Mouse (Mus musculus): ENCODE data around the gene Cyp20a1. TPM values are rescaled to one million over a fixed set of nuclear protein-coding genes. Genes with fewer than 3 reads are reported as not detected.

Cyp20a1 gene
- total RNA-seq (2021) = 1 to 10 TPM; 8.5 to 9.5 TPM

GRCm38 (mm10) chr1:60342808-60343629 is at the start of gene Cyp20a1:
Gene Cyp20a1 (plus strand): TSS chr1:60343323.
- peak; percentile 92 for DNase-seq

GRCm38 (mm10) chr1:60293921-60294320 is 49.2 kb upstream of the Cyp20a1 start:
- DNase-seq = no peak

GRCm38 (mm10) chr1:60343630-60344455 is 720 bp downstream of the Cyp20a1 start:
- peak in 1 of 2 experiments; percentile 3 for DNase-seq

- DNase-seq = no peak
Measured at GRCm38 (mm10) chr1:60344670-60345069, 1.5 kb downstream of the Cyp20a1 start.

GRCm38 (mm10) chr1:60345712-60346111 is 2.6 kb downstream of the Cyp20a1 start:
- DNase-seq = no peak

- DNase-seq = no peak
Measured at GRCm38 (mm10) chr1:60352786-60353185, 9.7 kb downstream of the Cyp20a1 start.

- no peak for DNase-seq
Measured at GRCm38 (mm10) chr1:60361626-60362025, 18.5 kb downstream of the Cyp20a1 start.

- DNase-seq = no peak
Measured at GRCm38 (mm10) chr1:60376556-60376955, 33.4 kb downstream of the Cyp20a1 start.

- peak in 1 of 2 experiments; percentile 8 for DNase-seq
Measured at GRCm38 (mm10) chr1:60381910-60382309, 38.8 kb downstream of the Cyp20a1 start.

GRCm38 (mm10) chr1:60404848-60405247 is 61.7 kb downstream of the Cyp20a1 start:
- no peak for DNase-seq

GRCm38 (mm10) chr1:60408501-60409167 is 65.5 kb downstream of the Cyp20a1 start:
- DNase-seq = no peak

- DNase-seq = peak; percentile 93
Measured at GRCm38 (mm10) chr1:60409168-60409828, 66.2 kb downstream of the Cyp20a1 start, which contains the start of gene Abi2. Gene Abi2 (plus strand): TSS chr1:60409619.

- peak; percentile 44 to 50 for DNase-seq
Measured at GRCm38 (mm10) chr1:60409928-60410817, 67.0 kb downstream of the Cyp20a1 start.

- no peak for DNase-seq
Measured at GRCm38 (mm10) chr1:60416724-60417123, 73.6 kb downstream of the Cyp20a1 start.

- DNase-seq = no peak
Measured at GRCm38 (mm10) chr1:60423882-60424281, 80.8 kb downstream of the Cyp20a1 start.

GRCm38 (mm10) chr1:60428341-60428740 is 85.2 kb downstream of the Cyp20a1 start:
- DNase-seq = no peak

- no peak for DNase-seq
Measured at GRCm38 (mm10) chr1:60428932-60429331, 85.8 kb downstream of the Cyp20a1 start.

GRCm38 (mm10) chr1:60431531-60431930 is 88.4 kb downstream of the Cyp20a1 start:
- DNase-seq = no peak

- DNase-seq = no peak
Measured at GRCm38 (mm10) chr1:60432497-60432896, 89.4 kb downstream of the Cyp20a1 start.
